Mouse (Mus musculus) stomach, postnatal 0 days (tissue): Measurements from ENCODE around the gene Ctnnbip1.

ENCODE experiments used
- CTCF ChIP-seq: IDR thresholded peaks from 2 replicates; pipeline ENCODE4 v1.5.1; 2016; ENCODE audit warnings: antibody characterized with exemption, low read depth, mild to moderate bottlenecking, moderate library complexity
- EP300 ChIP-seq: optimal IDR thresholded peaks from 2 replicates; pipeline ENCODE3; 2016; ENCODE audit warnings: antibody characterized with exemption

GRCm38 (mm10) chr4:149487729-149488128 lies 30.3 kb upstream of the Ctnnbip1 start:
- TF ChIP-seq CTCF (no peak), EP300 (no peak)
